Mouse (Mus musculus): ENCODE data around the gene Slc16a13. TPM values are rescaled to one million over a fixed set of nuclear protein-coding genes. Genes with fewer than 3 reads are reported as not detected.

Gene Slc16a13
- polyA plus RNA-seq, 1 experiment from 2014 or later, result 11.6 TPM

DNA sequence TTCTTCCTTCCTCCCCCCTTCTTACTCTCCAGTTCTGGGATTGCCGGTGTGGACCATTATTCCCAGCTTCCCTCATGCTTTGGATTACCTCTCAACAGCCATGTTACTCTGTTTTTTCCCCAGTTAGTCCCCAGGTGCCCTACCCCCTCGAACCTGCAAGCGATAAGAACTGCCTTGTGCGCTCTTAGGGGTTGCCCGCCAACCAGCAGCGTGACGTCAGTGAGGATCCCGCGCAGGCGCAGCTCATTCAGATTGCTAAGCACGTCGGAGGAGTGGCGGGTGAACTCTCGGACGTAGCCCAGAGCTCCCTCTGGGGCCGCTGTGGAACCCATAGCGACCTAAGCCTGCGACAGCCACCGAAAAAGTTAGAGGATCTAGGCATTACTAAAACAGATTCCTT, 8.0 kb upstream of the Slc16a13 start:
- Histone ChIP-seq H3K27me3 (replicated peaks; ENCODE audit: low read depth, poor library complexity, severe bottlenecking) (peaks cover 84% of the 10 kb centered on the region), H3K4me3 (peak overlapping the region; percentile 47), H3K36me3 (replicated peaks) (no peaks in the 10 kb centered on the region), H3K4me1 (peaks cover 57% of the 10 kb centered on the region), H3K9me3 (no peaks in the 10 kb centered on the region), H3K27ac (replicated peaks) (peak overlapping the region; percentile 19; the same call in 1 of the 2 replicates)
- WGBS, result 2% methylated on average over 19 of the region's 19 CpGs
- DNase-seq (ENCODE audit: low spot score), result peak; percentile 82

- WGBS, result 81% methylated on average over 4 of the region's 4 CpGs
- H3K4me1 ChIP-seq, result peaks cover 46% of the 10 kb centered on the region
- no peaks in the 10 kb centered on the region for H3K36me3 ChIP-seq (replicated peaks)
- H3K27ac ChIP-seq (replicated peaks), result no peak overlapping the region
- DNase-seq (ENCODE audit: low spot score), result no peak
- no peaks in the 10 kb centered on the region for H3K9me3 ChIP-seq
- peaks cover 93% of the 10 kb centered on the region for H3K27me3 ChIP-seq (replicated peaks; ENCODE audit: low read depth, poor library complexity, severe bottlenecking)
- peak overlapping the region; percentile 47; the same call in 1 of the 2 replicates for H3K4me3 ChIP-seq
Observed at GRCm38 (mm10) chr11:70227661-70228245, 6.9 kb upstream of the Slc16a13 start.

DNA sequence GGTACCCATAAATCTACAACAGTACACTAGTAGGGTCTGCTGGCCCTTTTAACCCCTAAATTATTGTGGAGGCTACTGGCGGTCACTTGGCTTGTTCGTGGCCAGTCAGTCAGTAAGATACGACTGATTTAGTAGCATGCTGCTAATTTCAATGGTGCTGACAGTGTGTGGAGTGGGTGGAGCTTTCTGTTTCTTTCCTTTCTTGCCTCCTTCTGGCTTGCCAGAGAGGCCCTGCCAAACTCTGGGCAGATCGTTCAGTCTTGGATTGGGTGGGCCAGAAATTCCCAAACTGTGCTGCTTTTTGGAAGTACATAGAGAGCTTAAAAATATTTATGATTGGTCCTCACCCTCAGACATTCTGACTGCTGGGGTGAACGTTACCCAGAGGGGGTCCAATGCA, 6.3 kb upstream of the Slc16a13 start:
- Histone ChIP-seq H3K36me3 (replicated peaks) (no peaks in the 10 kb centered on the region), H3K4me3 (peak overlapping the region; percentile 47), H3K27me3 (replicated peaks; ENCODE audit: low read depth, poor library complexity, severe bottlenecking) (peaks cover 97% of the 10 kb centered on the region), H3K27ac (replicated peaks) (no peak overlapping the region), H3K9me3 (no peaks in the 10 kb centered on the region), H3K4me1 (peaks cover 44% of the 10 kb centered on the region)
- no peak for DNase-seq (ENCODE audit: low spot score)
- WGBS, result 41% methylated on average over 5 of the region's 5 CpGs

DNA sequence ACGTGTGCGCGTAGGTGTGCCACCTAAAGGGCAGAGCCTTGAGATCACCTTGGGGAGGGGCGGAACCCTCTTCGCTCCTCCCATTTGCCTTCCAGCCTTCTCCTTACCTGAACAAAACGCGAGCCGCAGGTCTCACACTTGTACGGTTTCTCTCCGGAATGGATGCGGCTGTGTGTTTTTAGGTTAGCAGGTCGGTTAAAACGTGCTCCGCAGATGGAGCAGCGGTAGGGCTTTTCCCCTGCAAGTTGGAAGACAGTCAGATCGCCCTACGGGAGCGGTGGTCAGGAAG, 5.7 kb upstream of the Slc16a13 start:
- peak; percentile 39 for DNase-seq (ENCODE audit: low spot score)
- peaks cover 47% of the 10 kb centered on the region for H3K4me1 ChIP-seq
- WGBS, result 3% methylated on average over 18 of the region's 18 CpGs

DNA sequence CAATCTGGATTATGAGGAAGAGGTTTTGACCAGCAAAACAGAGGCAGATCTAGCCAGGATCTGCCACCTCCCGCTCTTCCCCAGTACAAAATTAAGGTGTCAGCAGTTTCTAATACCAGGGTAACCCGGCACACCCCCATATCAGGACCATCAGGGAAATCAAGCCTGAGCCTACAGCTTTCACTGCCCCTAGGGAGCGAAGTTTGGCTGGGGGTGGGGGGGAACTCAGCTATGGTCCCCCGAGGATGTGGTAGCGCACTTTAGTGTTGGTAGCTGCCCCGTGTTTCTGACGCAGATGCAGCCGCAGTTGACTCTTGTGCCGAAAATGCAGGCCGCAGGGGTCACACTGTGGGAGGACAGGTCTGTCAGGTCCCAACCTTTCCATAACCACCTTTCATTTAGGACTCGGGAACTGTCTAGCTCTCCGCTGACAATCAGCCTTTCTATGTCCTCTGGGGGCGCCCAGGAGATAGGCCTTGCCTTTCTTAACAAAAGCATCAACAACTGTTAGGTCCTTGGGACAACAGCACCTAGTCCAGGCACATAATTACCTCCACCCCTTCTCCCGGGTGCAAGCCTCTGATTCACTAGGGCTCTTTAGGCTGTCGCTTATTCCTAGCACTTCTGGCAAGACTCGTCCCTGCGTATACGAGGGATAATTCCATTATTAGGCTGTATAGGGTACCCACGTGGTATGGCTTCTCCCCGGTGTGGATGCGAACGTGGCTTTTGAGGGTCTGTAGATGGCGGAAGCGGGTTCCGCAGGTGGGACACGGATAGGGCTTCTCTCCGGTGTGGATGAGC, 5.1 kb upstream of the Slc16a13 start:
- no peaks in the 10 kb centered on the region for H3K9me3 ChIP-seq
- WGBS, result 14% methylated on average over 27 of the region's 27 CpGs
- peak overlapping the region; percentile 47 for H3K4me3 ChIP-seq
- no peaks in the 10 kb centered on the region for H3K36me3 ChIP-seq (replicated peaks)
- DNase-seq (ENCODE audit: low spot score), result no peak
- peaks cover 53% of the 10 kb centered on the region for H3K4me1 ChIP-seq
- H3K27me3 ChIP-seq (replicated peaks; ENCODE audit: low read depth, poor library complexity, severe bottlenecking), result peaks cover 93% of the 10 kb centered on the region
- H3K27ac ChIP-seq (replicated peaks), result no peak overlapping the region

More for the DNA sequence above, 5.7 kb upstream of the Slc16a13 start:
- Histone ChIP-seq H3K27ac (replicated peaks) (no peak overlapping the region), H3K36me3 (replicated peaks) (no peaks in the 10 kb centered on the region), H3K27me3 (replicated peaks; ENCODE audit: low read depth, poor library complexity, severe bottlenecking) (peaks cover 97% of the 10 kb centered on the region), H3K4me3 (peak overlapping the region; percentile 47), H3K9me3 (no peaks in the 10 kb centered on the region)

- Histone ChIP-seq H3K27ac (replicated peaks) (0 out of 2 replicates have a peak overlapping the region, but pooled peaks have one; percentile 35), H3K4me3 (no peak overlapping the region), H3K27me3 (replicated peaks; ENCODE audit: low read depth, poor library complexity, severe bottlenecking) (peaks cover 88% of the 10 kb centered on the region), H3K36me3 (replicated peaks) (no peaks in the 10 kb centered on the region), H3K9me3 (no peaks in the 10 kb centered on the region), H3K4me1 (peaks cover 57% of the 10 kb centered on the region)
- DNase-seq (ENCODE audit: low spot score), result no peak
- WGBS, result 87% methylated on average over 9 of the region's 9 CpGs
Observed at GRCm38 (mm10) chr11:70223724-70224123, 2.9 kb upstream of the Slc16a13 start.

DNA sequence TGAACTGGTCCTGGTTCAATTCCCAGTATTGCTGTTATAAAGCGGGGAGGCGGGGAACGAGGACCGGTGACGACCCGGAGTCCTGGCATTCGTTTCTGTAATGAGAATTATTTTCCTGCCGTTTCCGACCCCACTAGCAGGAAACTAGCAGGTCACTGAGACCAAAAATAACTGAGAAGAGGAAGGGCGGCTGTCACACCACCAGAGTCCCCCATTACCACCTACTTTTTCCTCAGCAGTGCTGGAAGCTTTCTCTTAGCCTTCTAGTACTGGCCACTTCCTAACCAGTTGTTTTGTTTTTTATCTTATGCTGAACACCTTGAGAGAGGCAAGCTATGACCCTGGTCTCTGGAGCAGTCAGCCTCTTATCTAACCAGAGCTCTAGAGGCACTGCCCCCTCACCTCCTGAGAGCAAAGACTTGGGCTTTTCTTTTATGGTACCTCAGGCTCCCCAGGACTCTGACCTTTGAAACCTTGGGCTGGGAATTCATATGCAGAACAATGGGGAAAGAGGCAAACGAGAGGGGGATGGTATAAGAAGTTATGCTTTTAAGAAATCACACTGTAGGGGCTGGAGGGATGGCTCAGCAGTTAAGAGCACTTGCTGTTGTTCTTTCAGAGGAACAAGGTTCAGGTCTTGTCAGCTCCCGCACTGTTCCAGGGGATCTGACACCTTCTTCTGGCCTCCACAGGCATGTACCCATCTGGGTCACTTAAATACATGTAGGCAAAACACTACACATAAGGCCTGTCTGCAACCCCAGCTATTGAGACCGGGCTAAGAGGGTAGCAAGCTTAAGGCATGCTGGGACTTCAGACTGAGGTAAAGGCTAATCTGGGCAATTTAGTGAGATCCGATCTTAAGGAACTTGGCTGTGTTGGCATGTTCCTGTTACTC, 988 bp upstream of the Slc16a13 start:
- peak overlapping the region; percentile 68 for H3K4me3 ChIP-seq
- DNase-seq (ENCODE audit: low spot score), result no peak
- H3K36me3 ChIP-seq (replicated peaks), result peaks cover 13% of the 10 kb centered on the region
- H3K27ac ChIP-seq (replicated peaks), result peak overlapping the region; percentile 88
- peaks cover 87% of the 10 kb centered on the region for H3K27me3 ChIP-seq (replicated peaks; ENCODE audit: low read depth, poor library complexity, severe bottlenecking)
- WGBS, result 12% methylated on average over 14 of the region's 14 CpGs
- H3K9me3 ChIP-seq, result no peaks in the 10 kb centered on the region
- H3K4me1 ChIP-seq, result peaks cover 51% of the 10 kb centered on the region

- 2% methylated on average over 24 of the region's 24 CpGs for WGBS
- DNase-seq (ENCODE audit: low spot score), result no peak
- Histone ChIP-seq H3K9me3 (no peaks in the 10 kb centered on the region), H3K4me1 (peaks cover 44% of the 10 kb centered on the region), H3K36me3 (replicated peaks) (peaks cover 13% of the 10 kb centered on the region), H3K27ac (replicated peaks) (peak overlapping the region; percentile 88), H3K4me3 (peak overlapping the region; percentile 68), H3K27me3 (replicated peaks; ENCODE audit: low read depth, poor library complexity, severe bottlenecking) (peaks cover 87% of the 10 kb centered on the region)
Observed at GRCm38 (mm10) chr11:70220323-70220722, 541 bp downstream of the Slc16a13 start.

GRCm38 (mm10) chr11:70219873-70220272, 991 bp downstream of the Slc16a13 start:
- WGBS, result 57% methylated on average over 7 of the region's 7 CpGs
- H3K4me1 ChIP-seq, result peaks cover 48% of the 10 kb centered on the region
- no peak for DNase-seq (ENCODE audit: low spot score)
- peaks cover 13% of the 10 kb centered on the region for H3K36me3 ChIP-seq (replicated peaks)
- peak overlapping the region; percentile 68 for H3K4me3 ChIP-seq
- H3K27me3 ChIP-seq (replicated peaks; ENCODE audit: low read depth, poor library complexity, severe bottlenecking), result peaks cover 87% of the 10 kb centered on the region
- H3K9me3 ChIP-seq, result no peaks in the 10 kb centered on the region
- H3K27ac ChIP-seq (replicated peaks), result peak overlapping the region; percentile 88

- H3K4me3 ChIP-seq, result peak overlapping the region; percentile 16; the same call in 1 of the 2 replicates
- H3K4me1 ChIP-seq, result peaks cover 58% of the 10 kb centered on the region
- no peak overlapping the region for H3K27ac ChIP-seq (replicated peaks)
- no peak for DNase-seq (ENCODE audit: low spot score)
- peaks cover 87% of the 10 kb centered on the region for H3K27me3 ChIP-seq (replicated peaks; ENCODE audit: low read depth, poor library complexity, severe bottlenecking)
- 92% methylated on average over 15 of the region's 15 CpGs for WGBS
- peaks cover 13% of the 10 kb centered on the region for H3K36me3 ChIP-seq (replicated peaks)
- no peaks in the 10 kb centered on the region for H3K9me3 ChIP-seq
Observed at GRCm38 (mm10) chr11:70218741-70219470, 2.0 kb downstream of the Slc16a13 start.

DNA sequence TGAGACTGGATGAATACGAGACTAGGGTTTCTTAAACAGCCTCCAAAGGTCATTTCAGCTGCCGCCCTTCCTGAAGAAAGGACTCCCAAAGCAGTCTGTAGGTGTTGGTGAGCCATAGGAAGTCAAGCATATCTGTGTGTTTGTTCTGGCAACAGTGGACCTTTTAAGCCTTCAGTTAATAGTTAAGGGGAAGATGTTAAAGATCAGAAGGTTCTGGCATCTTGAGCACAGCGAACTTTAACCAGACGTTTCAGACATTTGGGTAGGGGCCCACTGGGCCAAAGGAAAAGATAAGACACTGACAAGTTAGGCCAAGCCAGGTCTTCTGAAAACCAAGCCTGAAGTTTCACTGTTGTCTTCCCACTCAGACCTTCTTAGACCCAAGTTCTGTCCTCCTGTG, 2.8 kb downstream of the Slc16a13 start:
- peaks cover 13% of the 10 kb centered on the region for H3K36me3 ChIP-seq (replicated peaks)
- WGBS, result 89% methylated on average over 4 of the region's 4 CpGs
- H3K27me3 ChIP-seq (replicated peaks; ENCODE audit: low read depth, poor library complexity, severe bottlenecking), result peaks cover 89% of the 10 kb centered on the region
- no peak overlapping the region for H3K27ac ChIP-seq (replicated peaks)
- peaks cover 61% of the 10 kb centered on the region for H3K4me1 ChIP-seq
- no peak overlapping the region for H3K4me3 ChIP-seq
- no peak for DNase-seq (ENCODE audit: low spot score)
- no peaks in the 10 kb centered on the region for H3K9me3 ChIP-seq

DNA sequence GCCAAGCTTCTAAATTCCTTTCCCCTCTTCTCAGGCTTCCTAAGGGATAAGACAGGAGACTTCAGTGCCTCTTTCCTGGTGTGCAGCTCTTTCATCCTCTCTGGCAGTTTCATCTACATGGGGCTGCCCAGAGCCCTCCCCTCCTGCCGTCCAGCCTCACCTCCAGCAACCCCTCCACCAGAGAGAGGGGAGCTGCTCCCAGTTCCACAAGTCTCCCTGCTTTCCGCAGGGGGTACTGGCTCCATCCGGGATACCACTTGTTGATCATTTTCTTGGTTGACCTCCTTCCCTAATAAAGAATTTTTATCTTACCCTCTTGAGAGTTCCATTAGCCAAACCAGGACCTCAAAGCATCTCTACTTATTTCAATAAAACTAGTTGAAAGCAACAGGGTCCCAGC, 4.8 kb downstream of the Slc16a13 start:
- H3K27ac ChIP-seq (replicated peaks), result no peak overlapping the region
- H3K9me3 ChIP-seq, result no peaks in the 10 kb centered on the region
- DNase-seq (ENCODE audit: low spot score), result no peak
- H3K27me3 ChIP-seq (replicated peaks; ENCODE audit: low read depth, poor library complexity, severe bottlenecking), result peaks cover 87% of the 10 kb centered on the region
- H3K4me1 ChIP-seq, result peaks cover 47% of the 10 kb centered on the region
- WGBS, result 54% methylated on average over 3 of the region's 3 CpGs
- no peak overlapping the region; the same call in 1 of the 2 replicates for H3K4me3 ChIP-seq
- peaks cover 13% of the 10 kb centered on the region for H3K36me3 ChIP-seq (replicated peaks)
